Mouse (Mus musculus): Measurements from ENCODE around the gene Atg13.

The Atg13 gene

DNA sequence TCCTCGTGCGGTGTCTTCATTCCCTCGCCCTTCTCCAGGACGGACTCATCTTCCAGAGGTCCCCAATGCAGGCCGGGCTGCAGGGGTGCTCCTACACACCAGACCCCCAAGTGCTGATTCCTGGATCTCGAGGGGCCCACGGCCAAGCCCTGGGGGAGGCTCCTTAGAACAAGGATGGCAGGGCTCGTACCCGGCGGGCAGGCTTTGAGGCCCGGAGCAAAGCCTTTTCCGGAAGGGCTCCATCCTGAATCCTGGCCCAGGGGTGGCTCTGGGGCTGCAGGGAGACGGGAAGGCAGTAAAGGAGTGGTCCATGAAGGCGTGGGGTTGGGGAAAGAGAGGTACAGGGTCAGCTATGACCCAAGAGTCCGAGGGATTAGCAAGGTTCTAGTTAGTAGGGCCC is 61.2 kb downstream of the Atg13 start:
- DNase-seq (ENCODE audit: low spot score), result no peak

DNA sequence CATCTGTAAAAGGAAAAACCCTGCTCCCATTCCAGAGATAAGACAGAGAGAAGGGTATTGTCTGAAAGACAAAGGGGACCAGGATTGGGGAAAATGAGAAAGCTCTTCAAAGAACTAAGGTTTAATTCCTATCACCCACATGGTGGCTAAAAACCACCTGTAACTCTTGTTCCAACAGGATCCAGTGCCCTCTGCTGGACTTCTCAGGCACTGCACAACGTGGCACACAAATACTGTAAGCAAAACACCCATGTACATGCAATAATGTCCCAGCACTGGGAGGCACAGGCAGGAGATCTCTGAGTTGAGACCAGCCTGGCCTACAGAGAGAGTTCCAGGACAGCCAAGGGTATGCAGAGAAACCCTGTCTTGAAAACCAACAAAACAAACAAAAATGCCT is 63.6 kb downstream of the Atg13 start:
- DNase-seq (ENCODE audit: low spot score), result no peak

DNA sequence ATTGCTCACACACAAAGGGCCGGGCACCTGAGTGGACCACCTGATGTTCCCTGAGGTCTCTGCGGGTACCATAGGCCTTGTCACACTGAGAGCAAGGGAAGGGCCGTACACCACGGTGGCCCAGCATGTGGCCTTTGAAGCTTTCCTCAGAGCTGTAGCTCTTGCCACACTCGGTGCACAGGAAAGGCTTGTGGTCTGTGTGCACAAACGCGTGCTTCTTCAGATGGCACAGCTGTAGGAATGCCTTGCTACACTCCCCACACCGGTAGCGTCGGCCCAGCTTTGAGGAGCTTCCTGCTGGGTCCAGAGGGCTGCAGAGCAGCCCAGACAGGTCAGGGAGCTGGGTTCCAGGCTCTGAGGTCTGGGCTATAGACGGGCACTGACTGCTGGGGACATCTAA is 64.6 kb downstream of the Atg13 start:
- DNase-seq (ENCODE audit: low spot score), result no peak

DNA sequence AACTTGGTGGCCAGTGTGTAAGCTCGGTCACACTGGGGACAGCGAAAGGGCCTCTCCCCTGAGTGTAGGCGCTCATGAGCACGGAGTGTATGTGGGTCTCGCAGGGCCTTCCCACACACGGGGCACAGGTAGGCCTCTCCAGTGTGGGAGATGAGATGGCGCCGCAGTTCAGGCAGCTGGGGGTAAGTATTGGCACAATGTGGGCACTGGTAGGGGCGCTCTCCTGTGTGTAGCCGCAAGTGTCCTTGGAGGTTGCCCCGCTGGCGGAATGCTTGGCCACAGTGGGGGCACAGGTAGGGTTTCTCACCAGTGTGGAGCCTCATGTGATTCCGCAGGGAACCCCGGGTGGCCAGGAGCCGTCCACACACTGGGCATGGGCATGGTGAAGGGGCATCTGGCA is 65.0 kb downstream of the Atg13 start:
- no peak for DNase-seq (ENCODE audit: low spot score)

DNA sequence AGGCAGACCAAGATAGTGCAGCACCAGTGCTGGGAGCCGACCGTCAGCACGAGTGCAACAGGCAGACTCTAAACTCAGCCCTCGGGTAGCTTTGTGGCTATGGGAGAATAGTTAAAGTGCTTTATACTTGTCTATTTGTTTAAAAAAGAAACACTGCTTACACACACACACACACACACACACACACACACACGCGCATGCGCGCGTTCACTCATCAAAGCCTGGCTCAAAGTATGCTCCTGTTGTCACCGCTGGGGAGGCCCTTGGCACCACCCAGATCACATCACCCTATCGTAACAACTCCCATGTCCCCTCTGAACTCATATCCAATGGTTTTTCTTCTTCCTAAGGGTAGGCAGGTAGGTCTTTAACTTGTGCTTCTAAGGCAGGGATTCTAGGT is 66.4 kb downstream of the Atg13 start:
- DNase-seq (ENCODE audit: low spot score), result no peak

DNA sequence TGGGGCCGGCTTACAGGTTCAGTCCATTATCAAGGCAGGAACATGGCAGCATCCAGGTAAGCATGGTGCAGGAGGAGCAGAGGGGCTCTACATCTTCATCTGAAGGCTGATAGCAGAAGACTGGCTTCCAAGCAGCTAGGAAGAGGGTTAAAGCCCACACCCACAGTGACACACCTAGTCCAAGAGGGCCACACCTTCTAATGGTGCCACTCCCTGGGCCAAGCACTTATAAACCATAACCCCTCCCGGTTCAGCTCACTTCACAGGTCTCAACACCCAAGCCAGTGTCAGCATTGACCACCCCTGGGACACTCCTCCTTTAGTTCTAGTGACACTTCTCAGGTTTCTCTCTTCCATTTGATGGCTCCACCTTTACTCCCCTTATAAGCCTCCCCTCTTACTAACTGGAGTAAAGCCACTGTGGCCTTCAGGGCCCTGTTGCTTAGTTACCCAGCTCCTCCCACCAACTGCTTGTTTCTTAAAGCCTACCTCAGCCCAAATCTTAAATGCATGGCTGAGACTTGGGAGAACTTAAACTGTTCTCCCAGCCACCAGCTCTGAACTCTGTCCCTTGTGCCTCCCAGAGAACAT is 67.5 kb downstream of the Atg13 start:
- no peak for DNase-seq (ENCODE audit: low spot score)

DNA sequence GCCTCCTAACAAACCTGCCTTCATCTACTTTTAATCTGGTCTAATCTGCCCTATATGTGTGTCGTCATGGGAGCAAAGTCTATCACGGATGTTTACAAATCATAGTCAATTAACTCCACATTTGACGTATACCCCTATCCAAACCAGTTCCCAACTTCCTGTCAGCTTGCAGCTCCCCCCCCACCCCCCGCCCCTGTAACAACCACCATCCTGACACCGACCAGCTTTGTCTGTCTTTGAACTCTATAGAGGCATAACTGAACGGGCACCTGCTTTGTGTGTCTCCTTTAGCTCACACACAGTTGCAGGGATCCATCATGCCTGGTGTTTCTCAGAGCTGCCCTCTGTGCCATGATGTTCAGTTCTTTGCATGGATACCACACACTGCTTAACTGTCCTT is 71.4 kb downstream of the Atg13 start:
- no peak for DNase-seq (ENCODE audit: low spot score)

DNA sequence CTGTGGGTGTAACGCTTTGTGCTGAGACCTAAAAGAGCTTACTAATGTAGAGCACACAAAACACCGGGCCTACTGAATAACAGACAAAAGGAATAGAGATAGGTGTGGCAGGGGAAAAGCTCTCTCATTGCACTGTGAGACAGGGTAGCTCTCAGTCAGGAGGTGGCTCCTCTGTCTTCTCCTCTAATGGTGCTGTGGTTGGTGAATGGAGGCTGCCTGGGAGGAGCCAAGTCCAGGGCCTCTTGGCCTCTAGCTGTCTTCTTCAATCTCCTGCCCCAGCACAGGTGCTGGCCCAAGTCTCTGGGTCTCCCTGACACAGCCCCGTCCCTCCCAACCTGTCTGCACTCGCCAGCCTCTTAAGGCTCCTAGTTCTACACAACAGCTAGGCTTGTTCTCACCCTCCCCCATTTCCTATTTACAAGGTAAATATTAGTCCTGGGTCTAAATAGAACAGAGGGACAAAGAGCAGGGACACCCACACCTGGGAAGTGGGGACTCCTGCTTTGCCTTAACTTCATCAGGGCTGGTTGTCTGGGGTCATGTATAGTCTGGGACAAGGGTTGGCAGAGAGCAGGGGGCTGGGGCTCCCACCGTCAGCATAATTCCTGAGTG is 73.5 kb downstream of the Atg13 start:
- no peak for DNase-seq (ENCODE audit: low spot score)

DNA sequence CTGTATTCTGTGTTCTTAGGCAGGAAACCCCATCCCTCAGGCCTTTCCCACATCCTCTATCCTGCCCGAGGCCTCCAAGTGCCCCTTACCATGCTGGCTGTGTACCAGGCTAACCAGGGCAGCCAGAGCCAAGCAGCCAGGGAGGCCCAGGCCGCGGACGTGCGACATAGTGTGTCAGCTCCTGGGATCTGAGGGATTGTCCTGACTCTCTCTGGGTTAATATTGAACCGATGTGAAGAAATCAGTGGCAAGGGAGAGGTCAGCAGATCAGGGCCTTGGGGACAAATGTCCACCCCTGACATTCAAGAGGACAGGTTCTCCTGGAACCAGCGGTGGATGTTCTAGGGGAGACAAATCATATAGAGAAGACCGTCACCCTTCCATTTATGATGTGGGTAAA is 74.1 kb downstream of the Atg13 start, which contains the start of gene F2:
Gene F2, minus strand, starts transcription at position 186 of the 400 bp plus-strand sequence.
- DNase-seq (ENCODE audit: low spot score), result no peak

DNA sequence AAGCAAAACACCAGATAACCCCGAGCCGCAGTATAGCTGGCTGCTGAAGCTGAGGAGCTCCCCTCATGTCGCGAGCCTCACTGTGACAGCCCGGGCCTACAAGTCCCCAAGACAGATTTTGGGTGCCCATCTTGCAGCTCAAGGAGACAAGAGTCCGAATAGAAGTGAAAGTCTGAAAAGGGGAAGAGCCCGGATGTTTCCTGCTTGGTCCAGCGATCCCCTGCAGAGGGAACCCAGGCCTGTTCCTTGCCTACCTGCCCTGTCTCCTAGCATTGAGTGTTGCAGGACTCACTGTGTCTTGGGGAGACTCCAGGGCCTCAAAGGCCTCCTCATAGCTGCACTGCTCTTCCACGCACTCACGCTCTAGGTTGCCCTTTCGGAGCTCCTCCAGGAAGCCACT is 74.9 kb downstream of the Atg13 start:
- no peak for DNase-seq (ENCODE audit: low spot score)

DNA sequence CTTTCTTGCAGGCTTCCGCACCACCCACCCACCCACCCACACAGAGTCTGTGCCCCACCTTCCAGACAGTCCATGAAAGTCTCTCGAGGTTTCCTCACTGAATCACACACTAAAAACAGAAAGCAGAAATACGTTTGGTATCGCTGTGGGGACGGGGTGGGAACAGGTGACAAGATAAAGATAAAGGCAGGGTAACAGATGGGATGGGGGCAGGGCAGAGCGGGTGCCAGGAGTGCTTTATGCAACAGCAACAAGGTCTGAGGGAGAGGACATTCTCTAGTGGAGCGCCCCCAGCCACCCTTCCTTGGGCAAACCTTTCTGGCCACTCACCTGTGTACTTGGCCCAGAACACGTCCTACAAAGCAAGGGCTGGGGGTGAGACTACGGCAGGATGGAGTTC is 75.5 kb downstream of the Atg13 start:
- no peak for DNase-seq (ENCODE audit: low spot score)

DNA sequence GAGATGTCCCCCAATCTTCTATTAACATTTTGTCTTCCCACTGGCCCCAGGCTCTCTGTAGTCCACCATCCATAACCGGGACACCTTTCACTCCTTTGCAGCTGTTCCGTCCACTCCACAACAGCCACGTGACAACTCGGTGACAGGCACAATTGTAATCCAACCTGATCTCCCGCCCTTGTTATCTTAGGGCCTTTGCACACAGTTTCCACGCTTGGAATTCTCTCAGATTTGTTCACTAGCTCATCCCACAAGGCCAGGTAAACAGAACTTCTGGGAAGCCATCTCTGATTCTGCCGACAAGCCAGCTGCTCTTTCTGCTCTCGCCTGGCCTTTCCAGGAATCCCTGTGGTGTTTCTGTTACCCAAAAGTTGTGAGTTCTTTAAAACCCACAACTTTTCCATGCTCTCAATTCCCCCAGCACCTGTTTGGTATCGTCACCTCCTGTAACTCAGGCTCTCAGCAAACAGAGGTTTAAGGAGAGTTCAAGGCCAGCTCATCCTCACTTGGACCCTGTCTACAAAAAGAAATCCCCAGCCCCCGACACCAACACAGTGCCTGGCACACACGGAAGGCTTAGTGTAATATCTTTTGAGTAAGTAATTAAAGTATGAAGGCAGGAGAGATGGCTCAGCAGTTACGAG is 76.9 kb downstream of the Atg13 start:
- DNase-seq (ENCODE audit: low spot score), result no peak

DNA sequence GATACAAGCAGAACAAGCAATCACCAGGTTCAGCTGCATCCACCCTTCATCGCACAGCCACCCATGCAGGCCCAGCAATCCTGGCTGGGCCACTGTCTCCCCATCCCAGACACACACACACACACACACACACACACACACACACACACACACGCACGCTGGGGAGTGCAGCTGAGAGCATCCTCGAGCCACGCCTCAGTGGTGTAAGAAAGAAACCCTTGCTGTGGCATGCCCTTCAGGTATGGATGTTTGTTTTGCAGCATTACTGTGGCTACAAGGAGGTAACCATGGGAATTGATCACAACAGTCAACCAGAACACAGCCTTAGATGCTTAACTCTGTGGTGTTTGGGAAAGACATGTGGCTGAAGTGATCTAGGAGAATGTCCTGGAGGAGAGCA is 78.1 kb downstream of the Atg13 start:
- no peak for DNase-seq (ENCODE audit: low spot score)

DNA sequence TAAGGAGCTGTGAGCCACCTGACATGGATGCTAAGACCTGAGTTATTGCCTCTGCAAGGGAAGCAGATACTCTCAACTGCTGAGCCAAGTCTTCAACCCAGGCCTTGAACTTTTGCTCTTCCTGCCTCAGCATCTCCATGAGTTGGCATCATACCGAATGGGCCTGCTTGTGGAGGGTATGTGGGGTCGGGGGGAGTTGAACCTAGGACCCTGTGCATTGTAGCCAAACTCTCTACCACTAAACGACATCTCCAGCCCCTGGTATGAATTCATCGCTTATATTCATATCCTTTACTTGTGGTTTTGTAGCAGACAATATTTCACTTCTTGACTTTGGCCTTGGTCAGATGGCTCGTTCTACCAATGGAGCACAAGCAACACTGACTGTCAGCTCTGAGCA is 78.5 kb downstream of the Atg13 start:
- DNase-seq (ENCODE audit: low spot score), result no peak

DNA sequence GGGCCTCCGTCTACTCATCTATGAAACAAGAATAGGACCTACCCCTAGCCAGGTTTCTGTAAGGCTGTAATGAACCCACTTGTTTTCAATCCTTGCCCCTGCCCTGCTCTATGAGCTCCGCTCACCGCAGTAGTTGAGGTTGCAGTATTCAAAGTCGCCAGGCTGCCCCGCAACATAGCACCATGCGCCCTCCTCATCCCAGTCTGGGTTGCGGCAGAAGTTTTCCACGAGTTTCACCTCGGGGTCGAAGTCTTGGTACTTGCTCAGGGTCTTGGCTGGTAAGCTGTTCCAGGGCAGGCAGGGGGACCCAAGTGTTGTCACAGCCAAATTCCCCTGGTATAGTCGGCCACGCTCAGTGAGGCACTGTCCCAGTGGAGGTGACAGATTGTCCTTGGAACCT is 80.0 kb downstream of the Atg13 start:
- DNase-seq (ENCODE audit: low spot score), result no peak

DNA sequence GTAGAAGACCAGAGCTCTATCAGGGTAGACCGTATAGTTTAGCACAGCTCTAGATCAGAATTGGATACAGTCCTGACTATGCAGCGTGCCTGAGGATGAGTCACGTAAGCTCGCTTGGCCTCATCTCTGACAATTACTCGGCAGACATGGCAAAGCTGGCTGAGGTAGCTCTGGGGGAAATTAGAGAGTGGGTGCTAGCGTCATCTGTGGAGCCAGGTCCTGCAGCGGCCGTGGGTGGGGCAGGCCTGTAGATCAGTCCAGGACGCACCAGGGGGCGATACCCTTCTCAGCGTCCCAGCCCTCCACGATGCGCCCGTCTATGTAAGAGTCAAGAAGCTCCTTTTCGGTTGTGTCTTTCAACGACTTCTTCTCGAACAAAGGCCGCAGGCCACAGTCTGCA is 80.7 kb downstream of the Atg13 start:
- no peak for DNase-seq (ENCODE audit: low spot score)

DNA sequence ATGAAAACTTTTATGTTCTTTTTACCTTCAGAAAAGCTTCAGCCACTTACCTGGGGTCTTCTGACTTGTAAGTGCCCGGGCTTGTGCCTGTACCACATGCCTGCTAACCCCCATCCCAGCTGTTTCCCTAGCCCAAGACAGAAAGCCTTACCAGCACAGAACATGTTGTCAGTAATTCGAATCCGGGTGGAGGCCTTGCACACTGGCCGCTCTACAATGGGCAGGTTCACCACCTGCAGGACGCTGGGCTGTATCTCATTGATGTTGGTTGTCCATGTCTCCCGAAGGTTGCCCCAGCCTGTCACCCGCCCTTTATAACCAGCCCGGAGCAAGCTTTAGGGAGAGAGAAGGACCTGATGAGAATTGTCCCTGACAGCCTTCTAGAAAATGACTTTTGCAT is 82.2 kb downstream of the Atg13 start:
- DNase-seq (ENCODE audit: low spot score), result no peak

DNA sequence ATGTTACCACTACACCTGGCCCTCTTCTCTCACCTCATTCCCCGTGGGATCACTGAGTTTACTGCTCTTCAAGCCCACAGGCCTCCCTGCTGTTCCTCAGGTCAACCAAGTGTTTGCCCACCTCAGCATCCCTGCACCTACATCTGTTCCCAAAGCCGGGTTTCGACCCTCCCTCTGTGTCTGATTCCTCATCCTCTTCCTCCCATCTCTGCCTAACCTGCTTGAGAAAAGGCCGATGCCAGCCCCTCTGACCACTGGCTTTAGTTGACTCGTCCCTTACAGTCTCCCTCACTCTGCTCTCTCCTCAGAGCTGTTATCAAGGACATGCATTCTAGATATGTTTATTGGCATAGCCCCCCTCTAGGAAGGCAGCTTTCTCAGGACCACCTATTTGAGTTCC is 82.9 kb downstream of the Atg13 start:
- no peak for DNase-seq (ENCODE audit: low spot score)
